Mouse (Mus musculus): ENCODE measurements at regions not wholly inside any gene's neighbourhood (a gene's known extent, or its start where the extent isn't known, plus 50 kb on each side); places are given as distances from the start of the nearest gene placed in this dataset.

- TF ChIP-seq POLR2A (IDR thresholded peaks at IDR 0.05; ENCODE audit: control insufficient read depth, low read depth, low read length) (no peak), CTCF (IDR thresholded peaks at IDR 0.05; ENCODE audit: control insufficient read depth, insufficient read depth, insufficient replicate concordance, low read depth, low read length) (no peak)
Measured at GRCm38 (mm10) chr4:29200976-29201375, 388.0 kb downstream of the Epha7 start.

All from testis, adult 2 months (tissue).